Mouse (Mus musculus) limb, embryonic 14.5 days (tissue): Measurements from ENCODE around the gene Lysmd4. TPM values are rescaled to one million over a fixed set of nuclear protein-coding genes. Genes with fewer than 3 reads are reported as not detected.

Experiments used
- ATAC-seq: fragments of 200-750 bp; cut with Nextera tagmentation; 2 replicates; pipeline ENCODE4 v1.8.0; 2017; ENCODE audit warnings: low read depth, moderate number of reproducible peaks, moderate TSS enrichment; ENCODE audit not compliant: low FRiP score
- DNase-seq: peaks from one replicate; pipeline ENCODE4 v3.0.0-alpha.2; 2015; ENCODE audit warnings: low spot score
- H3K27ac ChIP-seq: fragments of 300-500 bp; sonication (generic); replicated peaks from 2 replicates; pipeline ENCODE4 v1.5.1; 2014; ENCODE audit warnings: low read depth, mild to moderate bottlenecking, low read length, moderate library complexity, mixed read lengths
- H3K27me3 ChIP-seq: fragments of 300-500 bp; sonication (generic); 2 replicates; pipeline ENCODE4 v1.6.1; 2014; ENCODE audit warnings: low read length, mixed read lengths; ENCODE audit not compliant: control insufficient read depth, insufficient read depth
- H3K36me3 ChIP-seq: fragments of 300-500 bp; sonication (generic); 2 replicates; pipeline ENCODE4 v1.6.1; 2014; ENCODE audit warnings: mild to moderate bottlenecking, low read length, moderate library complexity, mixed read lengths; ENCODE audit not compliant: control insufficient read depth, insufficient read depth
- H3K4me1 ChIP-seq: fragments of 300-500 bp; sonication (generic); 2 replicates; pipeline ENCODE4 v1.6.1; 2014; ENCODE audit warnings: antibody characterized with exemption, low read length, mixed read lengths; ENCODE audit not compliant: control insufficient read depth, insufficient read depth
- H3K4me2 ChIP-seq: fragments of 300-500 bp; sonication (generic); replicated peaks from 2 replicates; pipeline ENCODE4 v1.6.1; 2014; ENCODE audit warnings: low read depth, mild to moderate bottlenecking, low read length, moderate library complexity; ENCODE audit not compliant: severe bottlenecking
- H3K4me3 ChIP-seq: fragments of 300-500 bp; sonication (generic); replicated peaks from 2 replicates; pipeline ENCODE4 v1.5.1; 2014; ENCODE audit warnings: low read length
- H3K9ac ChIP-seq: fragments of 300-500 bp; sonication (generic); 2 replicates; pipeline ENCODE4 v1.6.1; 2014; ENCODE audit warnings: mild to moderate bottlenecking, low read depth, low read length, moderate library complexity; ENCODE audit not compliant: severe bottlenecking
- H3K9me3 ChIP-seq: fragments of 300-500 bp; sonication (generic); 2 replicates; pipeline ENCODE4 v1.6.1; 2016; ENCODE audit warnings: low read length; ENCODE audit not compliant: control insufficient read depth
- POLR2A ChIP-seq: fragments of 200-500 bp; IDR thresholded peaks from 2 replicates; pipeline ENCODE4 v1.8.0; 2012; ENCODE audit warnings: inconsistent platforms, mild to moderate bottlenecking, moderate library complexity, borderline replicate concordance; ENCODE audit not compliant: insufficient read depth, insufficient read length; ENCODE audit errors: extremely low read depth
- WGBS: fragments of 180-500 bp; shearing (Covaris S2); extraction: QIAGEN DNeasy Blood & Tissue Kit; methylation state at CpG from one replicate; pipeline ENCODE4 v1.1.7; 2014; 5-methylcytosine and 5-hydroxymethylcytosine counted together
- polyA plus RNA-seq, 2 experiments: library from polyadenylated mRNA; depleted of rRNA in 1 of 2; stranded (reverse) in 1 of 2; unstranded in 1 of 2; fragments of >200 nt; fragmentation: Nextera tagmentation in 1 of 2; extraction: Ambion mirVana in 1 of 2; gene quantifications; 2 replicates each; pipeline versions ENCODE4 v1.2.1 to v1.2.3; 2012 to 2014

Gene Lysmd4
- polyA plus RNA-seq, 2 experiments: 14.0 to 17.4 TPM

DNA sequence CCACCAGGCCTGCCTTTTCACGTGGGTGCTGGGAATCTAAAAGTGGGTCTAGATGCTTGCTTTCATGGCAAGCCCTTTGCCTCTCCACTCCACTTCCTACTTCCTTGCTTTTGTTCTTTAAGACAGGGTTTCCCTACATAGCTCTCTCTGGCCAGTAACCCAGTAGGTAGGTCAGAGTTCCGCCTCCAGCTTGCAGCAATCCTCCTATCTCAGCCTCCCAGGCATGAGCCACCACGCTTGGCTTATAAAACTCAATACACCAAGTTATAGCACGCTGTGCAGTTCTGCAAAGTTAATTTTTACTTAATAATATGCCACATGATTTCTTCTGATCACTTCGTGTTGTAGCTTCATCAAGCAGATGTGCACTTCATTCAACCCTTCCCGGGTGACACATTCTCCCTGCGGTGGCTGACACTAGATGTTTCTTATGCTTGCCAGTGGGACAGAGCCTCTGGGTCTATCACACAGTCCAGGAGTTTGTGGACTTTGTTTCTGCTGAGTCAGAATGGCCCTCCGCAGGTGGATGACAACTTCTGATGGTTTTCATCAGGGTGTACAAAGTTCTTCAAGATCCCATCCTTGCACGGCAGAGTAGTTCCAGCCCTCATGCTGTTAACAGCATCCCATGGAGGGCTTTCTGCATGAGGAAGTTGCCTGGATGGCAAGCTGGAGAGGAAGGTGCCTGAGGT, 16.5 kb upstream of the Lysmd4 start:
- Histone ChIP-seq H3K4me1 (0 out of 2 replicates have a peak, but pooled peaks cover 4% of the 10 kb centered on the region), H3K4me2 (no peak overlapping the region), H3K9me3 (no peaks in the 10 kb centered on the region), H3K9ac (no peak overlapping the region), H3K27ac (no peak overlapping the region), H3K4me3 (no peak overlapping the region), H3K27me3 (no peaks in the 10 kb centered on the region), H3K36me3 (no peaks in the 10 kb centered on the region)
- no peak for TF ChIP-seq POLR2A
- 85% methylated on average over 9 of the region's 9 CpGs for WGBS
- DNase-seq (no peak), ATAC-seq (no peak)

DNA sequence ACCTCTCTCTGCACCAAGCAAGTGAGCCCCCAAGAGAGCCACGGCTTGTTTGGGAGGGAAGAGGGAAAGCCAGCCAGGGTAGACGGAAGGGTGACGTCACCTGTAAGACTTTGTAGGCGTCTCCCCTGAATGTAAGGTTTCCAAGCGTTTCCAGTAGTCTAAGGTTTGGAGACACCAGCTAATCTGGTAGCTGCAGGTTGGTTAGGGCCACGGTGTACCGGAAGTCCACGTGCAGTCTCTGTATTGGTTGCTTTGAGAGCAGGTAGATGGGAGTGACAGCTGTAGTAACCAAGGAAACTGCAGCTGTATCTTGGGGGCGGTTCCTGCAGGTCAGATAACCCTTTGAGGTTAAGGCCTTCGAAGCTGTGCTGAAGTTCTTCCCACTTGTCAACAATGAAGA, 15.8 kb upstream of the Lysmd4 start:
- H3K9me3 ChIP-seq: no peaks in the 10 kb centered on the region
- H3K4me2 ChIP-seq: no peak overlapping the region
- ATAC-seq (no peak), DNase-seq (no peak)
- H3K4me1 ChIP-seq: 0 out of 2 replicates have a peak, but pooled peaks cover 4% of the 10 kb centered on the region
- H3K27me3 ChIP-seq: no peaks in the 10 kb centered on the region
- WGBS: 74% methylated on average over 10 of the region's 10 CpGs
- H3K9ac ChIP-seq: no peak overlapping the region
- no peak overlapping the region for H3K4me3 ChIP-seq
- no peaks in the 10 kb centered on the region for H3K36me3 ChIP-seq
- H3K27ac ChIP-seq: no peak overlapping the region
- TF ChIP-seq POLR2A: no peak

DNA sequence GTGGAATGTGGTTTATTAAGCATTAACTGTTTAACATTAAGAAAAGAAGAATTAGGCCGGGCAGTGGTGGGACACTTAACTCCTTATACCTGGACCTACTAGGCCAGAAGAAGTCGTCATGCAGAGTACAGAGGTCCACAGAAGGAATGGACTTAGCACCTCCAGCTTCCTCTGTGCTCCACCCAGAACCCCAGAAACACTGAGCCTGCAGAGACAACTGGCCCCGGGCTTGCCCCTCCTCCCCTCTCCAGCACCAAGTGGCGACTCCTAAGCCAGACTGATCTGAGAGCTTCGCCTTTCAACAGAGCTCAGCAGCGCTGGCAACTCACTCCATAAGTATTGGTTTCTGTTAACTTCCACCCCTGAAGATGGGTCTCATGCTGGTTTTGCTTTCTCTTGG, 14.6 kb upstream of the Lysmd4 start:
- 27% methylated on average over 6 of the region's 6 CpGs for WGBS
- H3K4me2 ChIP-seq: no peak overlapping the region
- H3K9me3 ChIP-seq: no peaks in the 10 kb centered on the region
- no peaks in the 10 kb centered on the region for H3K36me3 ChIP-seq
- no peak overlapping the region for H3K9ac ChIP-seq
- H3K4me1 ChIP-seq: 0 out of 2 replicates have a peak, but pooled peaks cover 4% of the 10 kb centered on the region
- ATAC-seq (no peak), DNase-seq (no peak)
- TF ChIP-seq POLR2A: no peak
- H3K27me3 ChIP-seq: no peaks in the 10 kb centered on the region
- H3K27ac ChIP-seq: no peak overlapping the region
- no peak overlapping the region for H3K4me3 ChIP-seq

DNA sequence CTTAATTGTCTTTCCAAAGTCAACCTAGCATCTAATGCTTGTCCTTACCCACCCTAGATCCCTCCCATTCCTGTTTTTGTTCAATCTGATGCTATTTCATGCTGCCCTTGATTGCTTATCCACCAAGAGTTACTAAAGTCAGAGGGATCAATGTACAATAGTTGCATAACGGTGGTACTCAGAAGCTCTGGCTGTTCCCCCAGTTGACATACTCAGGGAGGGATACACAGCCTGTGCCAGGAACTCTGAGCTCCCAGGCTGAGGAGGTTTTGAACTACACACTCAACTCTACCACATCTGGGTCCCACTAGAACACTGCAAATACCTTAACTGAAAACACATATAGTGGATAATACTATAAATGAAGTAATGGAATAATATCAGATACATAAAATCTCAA, 14.0 kb upstream of the Lysmd4 start:
- ATAC-seq (no peak), DNase-seq (no peak)
- no peak for TF ChIP-seq POLR2A
- Histone ChIP-seq H3K9ac (no peak overlapping the region), H3K4me1 (0 out of 2 replicates have a peak, but pooled peaks cover 4% of the 10 kb centered on the region), H3K27ac (no peak overlapping the region), H3K27me3 (no peaks in the 10 kb centered on the region), H3K4me3 (no peak overlapping the region), H3K36me3 (no peaks in the 10 kb centered on the region), H3K4me2 (no peak overlapping the region), H3K9me3 (no peaks in the 10 kb centered on the region)
- 74% methylated on average over 1 of the region's 1 CpGs for WGBS

DNA sequence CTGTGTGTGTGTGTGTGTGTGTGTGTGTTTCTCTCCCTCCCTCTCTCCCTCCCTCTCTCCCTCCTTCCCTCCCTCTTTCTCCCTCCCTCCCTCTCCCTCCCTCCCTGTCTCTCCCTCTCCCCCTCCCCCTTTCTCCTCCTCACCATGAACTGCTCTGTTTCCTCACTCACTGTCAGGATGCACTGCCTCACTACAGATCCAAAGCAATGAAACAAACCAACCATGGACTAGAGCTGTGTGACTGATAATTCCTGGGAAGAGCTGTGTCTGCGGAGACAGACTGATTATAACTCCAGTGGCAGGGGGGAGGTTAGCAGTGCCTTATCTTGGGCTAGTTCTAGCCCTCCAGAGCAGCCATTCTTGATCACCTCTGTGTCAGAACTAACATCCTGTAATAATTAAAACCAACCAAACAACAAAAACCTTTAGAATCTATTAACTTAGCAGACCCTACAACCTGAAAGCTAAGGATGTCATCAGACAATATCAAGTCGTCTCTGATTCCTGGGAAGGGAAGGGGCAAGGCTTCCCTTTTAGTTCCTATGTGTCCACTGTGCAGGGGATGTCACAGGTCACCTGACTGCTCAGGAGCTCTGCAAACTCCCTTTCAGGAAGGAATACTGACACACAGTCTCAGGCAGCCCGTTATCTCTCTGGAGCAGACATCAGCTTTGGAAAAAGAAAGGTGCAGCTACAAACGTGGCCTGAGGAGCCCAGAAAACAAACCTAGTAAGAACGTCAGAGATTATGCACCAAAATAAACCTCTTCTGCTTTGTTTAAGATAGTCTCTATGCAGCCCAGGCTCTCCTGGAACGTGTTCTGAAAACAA, 12.1 kb upstream of the Lysmd4 start:
- ATAC-seq (no peak), DNase-seq (no peak)
- no peaks in the 10 kb centered on the region for H3K27me3 ChIP-seq

More for the DNA sequence above, 12.1 kb upstream of the Lysmd4 start:
- Histone ChIP-seq H3K4me2 (no peak overlapping the region), H3K4me1 (0 out of 2 replicates have a peak, but pooled peaks cover 4% of the 10 kb centered on the region), H3K9ac (no peak overlapping the region), H3K36me3 (no peaks in the 10 kb centered on the region), H3K4me3 (no peak overlapping the region), H3K27ac (no peak overlapping the region), H3K9me3 (no peaks in the 10 kb centered on the region)
- TF ChIP-seq POLR2A: no peak
- 73% methylated on average over 6 of the region's 6 CpGs for WGBS
